8 mouse cellular contexts compared by ENCODE assay signal in genomic region chr7:68275445-68275837, GRCm38 (mm10). TPM values are rescaled to one million over a fixed set of nuclear protein-coding genes. Genes with fewer than 3 reads are reported as not detected.
DNase-seq lines count a peak whose midpoint lies in the region; ATAC-seq and TF ChIP-seq lines count a peak whose summit lies in the region.
"Not testable (repeated sequence)": the region's sequence is repeated elsewhere in the genome, so short reads cannot be mapped to it uniquely, and the experiment has no call there.
"Had no signal": no experiment of that assay in that cellular context is flagged by ENCODE, and none has a peak within 500 bp of the region (broad histone marks: within the 10 kb centered on the region; RNA-seq: fewer than 3 reads in every experiment).

No protein-coding gene starts in this region.

- not testable (repeated sequence) for H3K27ac ChIP-seq in bone marrow macrophage, adult 2 months (ENCODE audit: insufficient read depth, low read depth, low read length); forebrain, embryonic 15.5 days (replicated peaks); hindbrain, embryonic 11.5 days (ENCODE audit: low read depth, low read length); kidney, embryonic 14.5 days (ENCODE audit: low read depth, low read length); liver, embryonic 13.5 days; neural tube, embryonic 15.5 days (replicated peaks)

- H3K9me3 ChIP-seq in forebrain, embryonic 15.5 days; hindbrain, embryonic 11.5 days (ENCODE audit: control insufficient read depth, low read length); kidney, embryonic 14.5 days (ENCODE audit: control insufficient read depth, low read length); liver, embryonic 13.5 days (replicated peaks); neural tube, embryonic 15.5 days (replicated peaks): not testable (repeated sequence)

- H3K9ac ChIP-seq in forebrain, embryonic 15.5 days (replicated peaks): 0 out of 2 replicates have a peak overlapping the region, but pooled peaks have one; percentile 12
- H3K9ac ChIP-seq in hindbrain, embryonic 11.5 days (ENCODE audit: low read depth, low read length); kidney, embryonic 14.5 days (ENCODE audit: low read depth, low read length); neural tube, embryonic 15.5 days (replicated peaks): not testable (repeated sequence)
- H3K9ac ChIP-seq in liver, embryonic 13.5 days: peak overlapping the region; percentile 39; the same call in 1 of the 2 replicates

- not testable (repeated sequence) for ATAC-seq in forebrain, embryonic 15.5 days (replicated peaks); hindbrain, embryonic 11.5 days (ENCODE audit: low FRiP score); kidney, embryonic 14.5 days (ENCODE audit: low FRiP score, low TSS enrichment); liver, embryonic 13.5 days (ENCODE audit: low read depth); neural tube, embryonic 15.5 days (ENCODE audit: low FRiP score)
- ATAC-seq in megakaryocyte progenitor cell, adult 5-6 weeks (replicated peaks; ENCODE audit: poor library complexity): peak; percentile 36

- H3K27me3 ChIP-seq in forebrain, embryonic 15.5 days; hindbrain, embryonic 11.5 days (ENCODE audit: control insufficient read depth, insufficient read depth, low read length); kidney, embryonic 14.5 days (ENCODE audit: control insufficient read depth, insufficient read depth, low read length); liver, embryonic 13.5 days: not testable (repeated sequence)
- peaks cover 29% of the 10 kb centered on the region for H3K27me3 ChIP-seq in neural tube, embryonic 15.5 days (replicated peaks)

- H3K4me3 ChIP-seq in bone marrow macrophage, adult 2 months (ENCODE audit: insufficient read depth, low read length): peak overlapping the region; percentile 49; the same call in 1 of the 2 replicates
- peak overlapping the region; percentile 27 for H3K4me3 ChIP-seq in forebrain, embryonic 15.5 days
- not testable (repeated sequence) for H3K4me3 ChIP-seq in hindbrain, embryonic 11.5 days (ENCODE audit: low read depth, low read length)
- peak overlapping the region; percentile 37 for H3K4me3 ChIP-seq in kidney, embryonic 14.5 days (ENCODE audit: low read length)
- peak overlapping the region; percentile 52 for H3K4me3 ChIP-seq in liver, embryonic 13.5 days (replicated peaks)
- H3K4me3 ChIP-seq in neural tube, embryonic 15.5 days (replicated peaks): peak overlapping the region; percentile 27; the same call in 1 of the 2 replicates

- H3K4me2 ChIP-seq in forebrain, embryonic 15.5 days (replicated peaks): peak overlapping the region; percentile 49
- peak overlapping the region; percentile 58; the same call in 1 of the 2 replicates for H3K4me2 ChIP-seq in hindbrain, embryonic 11.5 days (replicated peaks; ENCODE audit: low read depth, low read length)
- peak overlapping the region; percentile 71 for H3K4me2 ChIP-seq in kidney, embryonic 14.5 days (replicated peaks; ENCODE audit: low read depth, low read length)
- peak overlapping the region; percentile 72 for H3K4me2 ChIP-seq in liver, embryonic 13.5 days
- peak overlapping the region; percentile 67 for H3K4me2 ChIP-seq in neural tube, embryonic 15.5 days

- 49% methylated on average over 9 of the region's 9 CpGs for WGBS in forebrain, embryonic 15.5 days
- 50% methylated on average over 9 of the region's 9 CpGs for WGBS in hindbrain, embryonic 11.5 days
- 58% methylated on average over 9 of the region's 9 CpGs for WGBS in kidney, embryonic 14.5 days
- 30% methylated on average over 9 of the region's 9 CpGs for WGBS in liver, embryonic 13.5 days (ENCODE audit: insufficient replicate concordance)
- 48% methylated on average over 9 of the region's 9 CpGs for WGBS in neural tube, embryonic 15.5 days

- not testable (repeated sequence) for DNase-seq in hindbrain, embryonic 11.5 days (ENCODE audit: low spot score); liver, embryonic 13.5 days

- not testable (repeated sequence) for H3K4me1 ChIP-seq in bone marrow macrophage, adult 2 months (ENCODE audit: control insufficient read depth, insufficient read depth, low read length); hindbrain, embryonic 11.5 days (replicated peaks; ENCODE audit: control insufficient read depth, insufficient read depth, low read length)
- H3K4me1 ChIP-seq in forebrain, embryonic 15.5 days: peaks cover 15% of the 10 kb centered on the region
- peaks cover 16% of the 10 kb centered on the region for H3K4me1 ChIP-seq in kidney, embryonic 14.5 days (ENCODE audit: control insufficient read depth, insufficient read depth, low read length)
- peaks cover 16% of the 10 kb centered on the region for H3K4me1 ChIP-seq in liver, embryonic 13.5 days (replicated peaks)
- peaks cover 16% of the 10 kb centered on the region for H3K4me1 ChIP-seq in neural tube, embryonic 15.5 days

- not testable (repeated sequence) for TF ChIP-seq POLR2A in bone marrow macrophage, adult 2 months (IDR thresholded peaks at IDR 0.05; ENCODE audit: borderline replicate concordance, low read depth, low read length)

- H3K36me3 ChIP-seq in forebrain, embryonic 15.5 days; hindbrain, embryonic 11.5 days (ENCODE audit: control insufficient read depth, insufficient read depth, low read length); kidney, embryonic 14.5 days (ENCODE audit: control insufficient read depth, insufficient read depth, low read length); liver, embryonic 13.5 days; neural tube, embryonic 15.5 days: not testable (repeated sequence)

- TF ChIP-seq CTCF in bone marrow macrophage, adult 2 months (IDR thresholded peaks at IDR 0.05; ENCODE audit: low read depth, low read length): not testable (repeated sequence)

RNA-seq across cellular contexts. Expression of gene Fam169b, which starts 1.8 kb away (rescaled TPM):
- polyA plus RNA-seq in bone marrow macrophage, adult 2 months (2012; ENCODE audit: insufficient read depth, insufficient read length, missing spikeins): not detected in 2 replicates
- 0.10 TPM in 1 of 2 replicates, not detected in the other for polyA plus RNA-seq in forebrain, embryonic 15.5 days (2015; fragmentation: Nextera tagmentation; extraction: Ambion mirVana)
- polyA plus RNA-seq in hindbrain, embryonic 11.5 days (2014; fragmentation: Nextera tagmentation; extraction: Ambion mirVana): 0.21 and 0.36 TPM in 2 replicates
- 1.0 and 1.2 TPM in 2 replicates for polyA plus RNA-seq in kidney, embryonic 14.5 days (2014; fragmentation: Nextera tagmentation; extraction: Ambion mirVana)
- polyA plus RNA-seq in liver, embryonic 13.5 days (2015; fragmentation: Nextera tagmentation; extraction: Ambion mirVana): 0.14 and 0.32 TPM in 2 replicates
- total RNA-seq in megakaryocyte progenitor cell, adult 5-6 weeks (2015): 0.20 and 0.94 TPM in 2 replicates
- 0.20 and 0.21 TPM in 2 replicates for total RNA-seq in megakaryocyte progenitor cell, adult 5-6 weeks (2017)
- polyA plus RNA-seq in neural tube, embryonic 15.5 days (2015; fragmentation: Nextera tagmentation; extraction: Ambion mirVana): 0.14 and 14.9 TPM in 2 replicates

RNA-seq across cellular contexts. Expression of gene Pgpep1l, which starts 11.4 kb away (rescaled TPM):
- not detected in 2 replicates for polyA plus RNA-seq in bone marrow macrophage, adult 2 months (2012; ENCODE audit: insufficient read depth, insufficient read length, missing spikeins)
- not detected in 2 replicates for polyA plus RNA-seq in forebrain, embryonic 15.5 days (2015; fragmentation: Nextera tagmentation; extraction: Ambion mirVana)
- polyA plus RNA-seq in hindbrain, embryonic 11.5 days (2014; fragmentation: Nextera tagmentation; extraction: Ambion mirVana): not detected in 2 replicates
- polyA plus RNA-seq in kidney, embryonic 14.5 days (2014; fragmentation: Nextera tagmentation; extraction: Ambion mirVana): not detected in 2 replicates
- polyA plus RNA-seq in liver, embryonic 13.5 days (2015; fragmentation: Nextera tagmentation; extraction: Ambion mirVana): not detected in 2 replicates
- total RNA-seq in megakaryocyte progenitor cell, adult 5-6 weeks (2015): not detected in 2 replicates
- not detected in 2 replicates for total RNA-seq in megakaryocyte progenitor cell, adult 5-6 weeks (2017)
- polyA plus RNA-seq in neural tube, embryonic 15.5 days (2015; fragmentation: Nextera tagmentation; extraction: Ambion mirVana): 0.66 TPM in 1 of 2 replicates, not detected in the other
- total RNA-seq: heart, adult 18-20 months had no signal
